Mouse (Mus musculus): ENCODE measurements around the gene Ppm1h. TPM values are rescaled to one million over a fixed set of nuclear protein-coding genes. Genes with fewer than 3 reads are reported as not detected.

Gene Ppm1h
- total and polyA plus RNA-seq, 3 experiments, result 6.9 to 14.9 TPM; not detected in 1

DNA sequence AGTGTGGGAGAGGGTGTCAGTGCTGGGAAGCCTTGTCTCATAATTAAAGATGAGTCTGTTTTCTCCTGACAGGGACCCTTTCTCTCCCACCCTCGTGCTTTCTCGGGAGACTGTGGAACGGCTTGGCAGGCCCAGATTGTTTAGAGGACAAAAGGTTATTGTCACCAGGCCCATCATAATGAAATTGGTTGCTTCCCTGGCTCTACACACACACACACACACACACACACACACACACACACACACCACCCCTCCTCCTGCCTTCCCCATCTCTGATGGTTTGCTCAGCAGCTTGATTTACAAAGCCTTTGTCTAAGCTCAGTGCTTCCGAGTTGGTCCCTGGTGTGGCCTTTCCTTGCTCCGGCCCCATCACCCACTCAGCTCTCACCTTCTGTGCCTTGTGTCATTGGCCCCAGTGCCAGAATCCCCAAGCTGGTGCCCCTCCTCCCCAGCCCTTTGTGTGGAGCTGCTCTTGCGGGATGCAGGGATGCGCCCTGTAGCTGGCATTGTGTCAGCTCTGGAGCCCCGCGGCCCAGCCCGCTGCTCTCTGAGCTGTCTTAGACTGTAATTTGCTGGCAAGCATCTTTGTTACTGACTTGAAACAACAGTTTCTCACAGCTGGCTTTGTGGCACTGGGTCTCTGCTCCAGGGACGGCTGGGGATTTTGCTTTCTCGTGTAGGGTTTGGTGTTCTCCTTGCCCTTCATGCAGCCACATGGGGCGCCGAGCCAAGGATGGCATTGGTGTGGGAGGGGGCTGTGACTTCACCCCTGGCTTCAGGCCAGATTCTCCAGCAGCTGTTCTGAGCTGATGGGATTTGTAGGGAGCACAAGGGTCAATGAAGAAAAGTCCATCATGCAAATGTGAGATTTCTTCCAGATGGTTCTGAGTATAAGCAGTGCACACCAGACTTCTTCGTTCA lies 205.5 kb downstream of the Ppm1h start:
- no peaks in the 10 kb centered on the region for H3K9me3 ChIP-seq (replicated peaks; ENCODE audit: insufficient read depth, low read length)
- H3K9ac ChIP-seq (ENCODE audit: control insufficient read depth, low read depth, low read length, poor library complexity, severe bottlenecking), result no peak overlapping the region
- no peak for TF ChIP-seq NELFE (IDR thresholded peaks at IDR 0.05; ENCODE audit: low read depth, low read length)
- TF ChIP-seq CHD2 (IDR thresholded peaks at IDR 0.05; ENCODE audit: low read length), result no peak
- no peak for TF ChIP-seq USF2 (IDR thresholded peaks at IDR 0.05; ENCODE audit: borderline replicate concordance in 1 of 2, insufficient read depth in 1 of 2, low read depth in 1 of 2, low read length in 2 of 2)
- TF ChIP-seq MEF2A (IDR thresholded peaks at IDR 0.05; ENCODE audit: extremely low read depth, insufficient replicate concordance, low read depth, low read length, poor library complexity, severe bottlenecking), result no peak
- TF ChIP-seq ELF1 (IDR thresholded peaks at IDR 0.05; ENCODE audit: low read depth, low read length), result no peak
- TF ChIP-seq MXI1 (IDR thresholded peaks at IDR 0.05; ENCODE audit: low read depth, low read length), result no peak
- peaks cover 0 to 4% of the 10 kb centered on the region in 2 experiments; a peak in 2 of 4 replicates for H3K36me3 ChIP-seq (ENCODE audit: control insufficient read depth in 1 of 2, insufficient read depth in 2 of 2, low read length in 2 of 2)
- DNase-seq (ENCODE audit: low read depth, low spot score), result no peak
- H3K4me3 ChIP-seq (ENCODE audit: control insufficient read depth in 1 of 2, insufficient read depth in 1 of 2, low read depth in 2 of 2, low read length in 2 of 2), result no peak overlapping the region
- no peaks in the 10 kb centered on the region for H3K27me3 ChIP-seq (ENCODE audit: control insufficient read depth in 1 of 2, insufficient read depth in 2 of 2, low read length in 2 of 2)
- peaks cover 0 to 12% of the 10 kb centered on the region in 2 experiments; a peak in 2 of 4 replicates for H3K4me1 ChIP-seq (ENCODE audit: control insufficient read depth in 1 of 2, insufficient read depth in 2 of 2, low read length in 2 of 2)
- no peaks in the 10 kb centered on the region for H3K79me2 ChIP-seq (ENCODE audit: control insufficient read depth, insufficient read depth, low read length, poor library complexity)
- no peak overlapping the region for H3K27ac ChIP-seq (ENCODE audit: control insufficient read depth, low read depth, low read length)

GRCm38 (mm10) chr10:122885301-122885700 lies 206.7 kb downstream of the Ppm1h start:
- no peak overlapping the region for H3K9ac ChIP-seq (ENCODE audit: control insufficient read depth, low read depth, low read length, poor library complexity, severe bottlenecking)
- H3K4me1 ChIP-seq (ENCODE audit: control insufficient read depth in 1 of 2, insufficient read depth in 2 of 2, low read length in 2 of 2), result peaks cover 0 to 12% of the 10 kb centered on the region in 2 experiments; a peak in 2 of 4 replicates
- H3K36me3 ChIP-seq (ENCODE audit: control insufficient read depth in 1 of 2, insufficient read depth in 2 of 2, low read length in 2 of 2), result peaks cover 0 to 4% of the 10 kb centered on the region in 2 experiments; a peak in 2 of 4 replicates
- no peaks in the 10 kb centered on the region for H3K79me2 ChIP-seq (ENCODE audit: control insufficient read depth, insufficient read depth, low read length, poor library complexity)
- no peak overlapping the region for H3K27ac ChIP-seq (ENCODE audit: control insufficient read depth, low read depth, low read length)
- no peaks in the 10 kb centered on the region for H3K27me3 ChIP-seq (ENCODE audit: control insufficient read depth in 1 of 2, insufficient read depth in 2 of 2, low read length in 2 of 2)
- no peak overlapping the region for H3K4me3 ChIP-seq (ENCODE audit: control insufficient read depth in 1 of 2, insufficient read depth in 1 of 2, low read depth in 2 of 2, low read length in 2 of 2)
- H3K9me3 ChIP-seq (replicated peaks; ENCODE audit: insufficient read depth, low read length), result no peaks in the 10 kb centered on the region
- TF ChIP-seq CHD1 (IDR thresholded peaks at IDR 0.05; ENCODE audit: low read depth, low read length), result no peak
- no peak for TF ChIP-seq E2F4 (IDR thresholded peaks at IDR 0.05; ENCODE audit: borderline replicate concordance, low read depth, low read length)
- no peak for TF ChIP-seq MAX (IDR thresholded peaks at IDR 0.05; ENCODE audit: low read length)
- TF ChIP-seq POLR2A (IDR thresholded peaks at IDR 0.05; ENCODE audit: control insufficient read depth in 1 of 2, insufficient read depth in 1 of 2, low read depth in 1 of 2, low read length in 2 of 2, poor library complexity in 1 of 2), result no peak
- TF ChIP-seq ZC3H11A (IDR thresholded peaks at IDR 0.05; ENCODE audit: low read depth, low read length), result no peak
- no peak for TF ChIP-seq TAL1 (IDR thresholded peaks at IDR 0.05; ENCODE audit: low read length)
- TF ChIP-seq SIN3A (IDR thresholded peaks at IDR 0.05; ENCODE audit: low read length), result no peak
- TF ChIP-seq BHLHE40 (IDR thresholded peaks at IDR 0.05; ENCODE audit: borderline replicate concordance, low read depth, low read length), result no peak
- TF ChIP-seq ELF1 (IDR thresholded peaks at IDR 0.05; ENCODE audit: low read depth, low read length), result no peak
- TF ChIP-seq KAT2A (conservative IDR thresholded peaks at IDR 0.05; ENCODE audit: low read depth, low read length), result no peak
- TF ChIP-seq CTCF (IDR thresholded peaks at IDR 0.05 in 2 of 3, conservative IDR thresholded peaks at IDR 0.05 in 1 of 3; ENCODE audit: control insufficient read depth in 1 of 3, insufficient read depth in 1 of 3, low read depth in 2 of 3, low read length in 3 of 3, poor library complexity in 1 of 3, severe bottlenecking in 1 of 3), result no peak
- no peak for DNase-seq (ENCODE audit: low read depth, low spot score)
